Mouse (Mus musculus) stomach, adult 2 months (tissue): Measurements from ENCODE around the gene Impg2. TPM values are rescaled to one million over a fixed set of nuclear protein-coding genes. Genes with fewer than 3 reads are reported as not detected.

Experiments
- polyA plus RNA-seq: library from polyadenylated mRNA; depleted of rRNA; stranded (reverse); fragments of >200 nt; gene quantifications from 2 replicates; pipeline ENCODE4 v1.2.3, GENCODE M21; 2012; rRNA removed

Impg2 gene
- polyA plus RNA-seq, result 0.03 TPM in 1 of 2 replicates, not detected in the other

GRCm38 (mm10) chr16:56204051-56204450 lies at the start of gene Impg2:
Gene Impg2, plus strand, starts transcription at chr16:56204313.

Other genes starting within 250 kb of the Impg2 start
- gene Rpl24, start 238.0 kb upstream of the Impg2 start, polyA plus RNA-seq, result 1.6 and 7.1 TPM in 2 replicates
- 0.74 and 0.95 TPM in 2 replicates for gene Zbtb11, start 230.4 kb upstream of the Impg2 start, polyA plus RNA-seq
- 0.99 and 1.5 TPM in 2 replicates for gene Pcnp, start 174.6 kb upstream of the Impg2 start, polyA plus RNA-seq
- gene Trmt10c, start 166.5 kb upstream of the Impg2 start, polyA plus RNA-seq, result 1.4 and 2.4 TPM in 2 replicates
- 0.11 and 0.36 TPM in 2 replicates for gene Senp7, start 156.0 kb upstream of the Impg2 start, polyA plus RNA-seq